Mouse (Mus musculus) adrenal gland, adult (tissue): ENCODE measurements at regions not wholly inside any gene's neighbourhood (a gene's known extent, or its start where the extent isn't known, plus 50 kb on each side); places are given as distances from the start of the nearest gene placed in this dataset.
A peak's percentile ranks its signal among the peaks of the same experiment; 100 is the strongest.

Experiments used
- DNase-seq, 2 experiments: peaks; one replicate each; pipeline ENCODE4 v3.0.0; 2022 to 2023; ENCODE audit warnings: low spot score in 1 of 2; ENCODE audit not compliant: inconsistent age in 2 of 2

DNA sequence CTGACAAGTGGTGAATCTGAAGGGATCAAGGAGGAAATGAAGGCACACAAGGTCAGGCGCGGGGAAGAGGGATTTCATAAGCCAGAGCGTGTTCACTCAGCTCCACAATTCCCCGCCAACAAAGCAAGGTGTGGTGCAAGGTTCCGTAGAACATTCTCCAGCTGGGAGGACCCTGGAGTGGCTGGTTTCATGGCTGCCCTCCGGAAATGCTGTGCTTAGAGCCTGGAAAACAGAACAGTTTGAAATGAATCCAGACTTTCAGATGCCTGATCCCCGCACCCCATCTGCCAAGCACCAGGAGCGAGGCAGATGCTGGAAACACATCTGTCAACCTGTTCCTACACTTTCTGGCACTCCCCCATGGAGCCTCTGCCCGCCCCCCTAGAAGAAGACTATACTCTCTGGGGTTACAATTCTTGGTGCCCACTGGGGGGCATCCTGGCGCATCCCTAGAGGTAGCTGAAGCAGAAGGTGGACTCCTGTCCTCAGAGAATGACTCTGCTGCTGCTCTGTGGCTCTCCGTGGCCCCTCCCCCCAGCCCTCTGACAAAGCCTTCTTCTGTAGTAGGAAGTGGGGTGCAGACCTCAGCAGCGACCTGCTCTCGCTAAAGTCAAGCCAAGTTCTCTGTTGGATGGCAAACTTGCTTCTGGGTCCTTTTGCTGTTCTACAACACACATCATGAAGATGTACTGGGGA is 54.5 kb upstream of the Mafb start:
- DNase-seq, result peak; percentile 21 to 56

DNA sequence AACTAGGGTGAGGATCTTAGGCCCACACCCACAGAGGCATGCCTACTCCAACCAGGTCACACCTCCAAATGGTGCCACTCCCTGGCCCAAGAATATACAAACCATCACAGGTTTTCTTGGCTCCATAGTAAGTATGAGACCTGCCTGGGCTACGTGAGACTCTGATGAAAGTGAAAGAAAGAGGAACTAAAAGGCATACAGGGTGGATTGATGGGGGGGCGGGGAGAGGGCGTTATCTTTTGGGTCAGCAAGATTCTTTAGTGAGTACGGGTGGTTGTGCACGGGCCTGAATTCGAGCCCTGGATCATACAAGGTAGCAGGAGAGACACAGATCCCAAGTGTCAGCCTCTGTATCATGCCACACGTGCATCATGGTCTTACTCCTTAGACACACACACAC is 57.6 kb upstream of the Mafb start:
- no peak for DNase-seq

DNA sequence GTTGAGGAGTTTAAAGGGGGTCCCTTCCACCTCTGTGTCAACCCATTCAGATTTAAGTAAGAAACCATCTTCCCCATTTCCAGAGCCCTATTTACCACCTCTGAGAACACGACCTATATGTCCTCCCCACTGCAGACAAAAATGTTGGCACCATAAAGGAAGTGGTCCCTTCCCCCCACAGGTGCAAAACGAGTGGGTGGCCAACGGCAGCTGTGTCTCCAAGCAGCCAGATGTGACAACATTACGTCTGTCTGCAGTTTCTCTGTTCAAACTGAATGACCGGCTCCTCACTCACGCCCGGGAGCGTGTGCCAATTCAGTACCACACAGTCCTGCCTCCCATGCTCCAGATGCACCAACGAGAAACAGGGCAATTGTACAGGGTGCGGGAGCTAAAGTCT is 60.6 kb upstream of the Mafb start:
- DNase-seq, result no peak

DNA sequence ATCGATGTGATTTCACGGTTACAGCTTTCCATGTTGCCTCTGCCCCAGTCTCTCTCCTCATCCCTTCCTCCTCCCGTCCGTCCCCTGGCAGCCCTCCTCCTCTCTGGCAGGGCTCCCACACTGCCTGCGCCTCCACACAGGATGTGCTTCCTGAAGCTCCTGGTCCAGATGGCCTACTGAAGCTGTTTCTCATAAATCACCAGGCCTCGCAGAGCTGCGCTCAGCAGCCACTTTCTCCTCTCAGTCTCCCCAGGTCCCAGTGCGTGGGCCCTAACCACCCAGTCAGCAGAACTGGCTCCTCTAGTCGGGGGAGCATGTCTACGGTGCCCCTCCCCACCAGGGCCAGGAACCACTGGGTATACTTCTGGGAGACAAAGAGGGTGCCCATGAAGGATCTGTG is 66.4 kb upstream of the Mafb start:
- DNase-seq, result peak; percentile 48 to 74

DNA sequence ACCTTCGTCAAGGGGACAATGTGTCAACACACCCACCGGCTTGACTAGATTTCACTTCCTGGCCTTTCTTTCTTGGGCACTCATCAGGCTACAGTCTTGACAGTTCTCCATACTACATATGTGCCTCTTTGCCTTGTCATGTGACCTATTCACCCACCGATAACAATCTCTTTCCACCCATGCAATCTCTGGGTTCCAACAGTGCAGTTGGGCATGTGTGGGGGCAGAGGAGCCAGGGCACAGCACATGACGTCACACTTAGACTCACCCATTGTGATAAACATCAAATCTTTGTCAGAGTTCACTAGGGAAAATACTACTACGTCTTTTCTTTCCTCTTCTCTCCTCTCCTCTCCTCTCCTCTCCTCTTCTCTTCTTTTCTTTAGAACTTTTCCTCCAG is 67.8 kb upstream of the Mafb start:
- DNase-seq, result no peak

DNA sequence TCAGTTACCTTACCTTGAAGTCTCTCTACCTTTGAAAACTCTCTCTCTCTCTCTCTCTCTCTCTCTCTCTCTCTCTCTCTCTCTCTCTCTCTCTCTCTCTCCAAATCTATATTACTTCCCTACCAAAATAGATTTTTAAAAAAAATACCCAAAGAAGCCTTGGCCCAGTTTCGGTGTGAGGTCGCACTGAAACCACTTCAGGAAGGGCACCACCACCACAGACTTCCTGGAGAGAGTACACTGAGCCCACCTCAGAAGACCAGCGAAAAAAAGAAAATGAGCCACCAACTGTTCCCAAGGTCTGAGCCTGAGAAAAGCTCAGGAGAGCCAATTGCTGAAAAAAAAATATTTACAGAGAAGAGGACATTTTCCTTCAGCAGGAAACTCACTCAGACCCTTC is 68.8 kb upstream of the Mafb start:
- DNase-seq, result no peak

DNA sequence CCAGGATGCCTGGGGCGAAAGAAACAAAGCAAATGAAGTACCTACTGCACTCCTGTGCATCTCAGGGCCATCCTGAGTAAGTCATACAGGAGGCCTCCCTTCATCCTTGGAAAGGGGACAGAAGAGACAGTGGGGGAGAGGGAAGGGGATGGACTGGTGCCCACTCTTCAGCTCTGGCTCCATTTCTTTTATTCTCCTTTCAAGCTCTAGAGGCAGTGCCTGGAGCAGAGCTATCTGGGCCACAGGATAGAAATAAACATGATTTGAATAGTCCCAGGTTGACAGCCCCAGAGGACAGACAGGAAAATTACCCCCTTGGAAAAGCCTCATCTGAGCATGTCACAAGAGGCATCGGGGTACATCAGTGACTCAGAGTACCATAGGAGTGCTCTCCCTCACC is 72.2 kb upstream of the Mafb start:
- DNase-seq, result no peak

DNA sequence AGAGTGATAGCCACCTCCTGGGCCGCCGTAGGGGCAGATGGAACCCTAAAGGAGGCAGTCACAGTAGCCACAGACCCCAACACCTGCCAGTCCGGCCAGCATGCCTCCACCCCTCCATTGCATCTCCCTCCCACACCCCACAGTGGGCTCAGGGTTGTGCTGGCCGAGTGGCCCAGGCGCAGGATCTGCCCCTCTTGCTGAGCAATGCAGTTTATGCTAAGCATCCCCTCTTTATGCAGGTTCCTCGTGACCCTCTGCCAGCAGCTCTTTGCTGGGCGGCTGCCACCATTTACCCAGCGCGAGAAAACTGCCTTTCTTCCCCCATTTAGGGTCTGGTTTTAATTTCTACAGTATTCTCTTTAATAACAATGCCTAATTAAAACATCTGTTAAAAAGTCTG is 73.4 kb upstream of the Mafb start:
- DNase-seq, result no peak

DNA sequence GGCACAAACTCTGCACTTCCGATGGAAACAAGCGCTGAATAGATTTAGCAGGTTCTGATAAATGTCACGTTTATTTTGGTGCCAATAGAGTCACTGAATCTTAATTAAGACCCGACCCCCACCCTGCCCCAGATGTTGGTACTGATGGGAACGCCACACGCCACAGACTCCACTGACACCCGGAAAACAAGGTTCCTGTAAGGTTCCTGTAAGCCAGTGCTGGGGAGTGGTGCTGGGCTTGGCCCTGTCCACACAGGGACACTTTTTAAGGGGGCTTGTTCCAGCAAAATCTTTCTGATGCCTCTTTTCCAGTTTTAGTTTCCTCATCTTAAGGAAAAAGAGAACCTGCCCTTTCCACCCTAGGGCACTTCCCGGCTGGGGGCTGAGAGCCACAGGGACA is 84.2 kb upstream of the Mafb start:
- DNase-seq, result no peak

DNA sequence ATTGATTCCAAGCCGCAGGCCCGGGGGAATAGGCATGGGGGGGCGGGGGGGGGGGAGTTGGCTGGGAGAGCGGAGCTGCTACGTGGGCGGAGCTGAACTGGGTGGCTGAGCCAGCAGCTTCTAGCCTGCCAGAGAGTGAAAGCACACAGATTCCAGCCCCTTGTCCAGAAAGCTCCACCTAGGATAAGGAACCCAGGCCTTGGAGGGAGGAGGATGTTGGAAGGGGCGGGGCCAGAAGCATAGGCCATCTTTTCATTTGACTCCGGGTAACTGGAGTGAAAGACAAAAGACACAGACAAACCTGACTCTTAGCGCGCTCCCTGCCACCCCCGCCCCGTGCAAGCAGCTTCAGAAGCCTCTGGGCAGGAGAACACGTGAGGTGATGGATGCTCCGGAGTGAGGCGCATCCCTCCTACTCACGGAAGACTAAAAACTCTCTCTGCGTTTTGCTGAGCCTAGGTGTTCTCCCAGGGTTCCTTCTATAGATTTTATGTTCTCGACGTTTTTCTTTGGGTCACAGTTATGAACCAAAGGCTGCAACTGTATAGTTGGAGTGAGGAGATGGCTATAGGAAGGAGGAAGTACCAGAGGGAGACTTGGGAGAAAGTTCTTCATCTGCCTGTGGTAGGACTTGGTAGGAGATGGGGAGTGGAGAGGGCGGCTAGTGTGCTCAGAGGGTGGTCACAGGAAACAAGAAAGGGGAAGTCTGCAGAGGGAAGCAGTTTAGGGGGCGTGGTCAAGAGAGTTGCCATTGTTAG is 84.8 kb upstream of the Mafb start:
- peak; percentile 57 to 75 for DNase-seq

DNA sequence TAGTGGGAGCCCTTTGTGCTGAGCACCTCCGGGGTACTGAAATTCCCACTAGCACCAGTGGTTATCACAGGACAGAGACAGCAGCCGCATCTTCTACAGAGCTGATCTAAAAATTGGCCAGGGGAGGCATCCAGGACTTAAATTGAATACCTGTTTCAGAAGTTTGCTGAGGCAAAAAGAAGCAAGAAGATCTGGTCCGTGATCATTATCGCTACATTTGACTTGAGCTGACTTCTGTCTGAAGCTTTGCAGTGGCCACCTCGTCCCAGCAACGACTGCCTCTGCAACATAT is 85.3 kb upstream of the Mafb start:
- DNase-seq, result no peak

DNA sequence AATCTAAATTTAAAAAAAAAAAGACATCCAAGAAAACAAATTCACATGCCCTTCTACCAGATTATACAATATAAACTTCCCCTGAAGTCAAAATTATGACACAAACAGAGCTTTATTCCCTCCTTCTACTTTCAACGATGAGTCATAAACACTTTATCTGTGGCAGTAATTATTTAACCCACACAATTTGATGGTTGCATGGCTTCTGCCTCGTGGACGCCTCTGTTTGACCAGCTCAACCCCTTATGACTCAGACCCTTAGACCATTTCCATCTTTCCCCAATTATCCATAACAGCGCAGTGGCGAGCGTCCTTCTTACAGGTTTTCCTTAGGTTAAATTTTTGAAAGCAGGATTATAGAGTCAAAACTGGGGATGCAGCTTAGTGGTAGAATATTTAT is 85.9 kb upstream of the Mafb start:
- DNase-seq, result no peak

DNA sequence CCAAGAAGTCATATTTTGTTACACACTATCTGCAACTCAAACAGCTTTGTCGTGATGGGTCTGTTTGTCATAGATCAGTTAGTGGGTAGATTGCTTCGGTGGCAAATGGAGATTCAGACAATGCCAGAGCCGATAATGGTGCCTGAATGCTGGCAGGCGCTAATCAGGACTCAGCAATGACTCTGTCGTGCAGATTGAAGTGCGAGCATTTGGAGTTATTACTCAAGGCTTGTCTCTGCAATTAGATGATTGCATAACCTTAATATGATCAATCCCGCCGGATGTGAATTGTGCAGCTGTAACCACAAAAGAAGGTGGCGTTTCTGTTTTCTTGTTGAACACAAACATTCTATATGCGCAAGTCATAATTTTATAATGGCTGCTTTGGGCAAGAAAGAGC is 88.8 kb upstream of the Mafb start:
- peak in 1 of 2 experiments; percentile 29 for DNase-seq

DNA sequence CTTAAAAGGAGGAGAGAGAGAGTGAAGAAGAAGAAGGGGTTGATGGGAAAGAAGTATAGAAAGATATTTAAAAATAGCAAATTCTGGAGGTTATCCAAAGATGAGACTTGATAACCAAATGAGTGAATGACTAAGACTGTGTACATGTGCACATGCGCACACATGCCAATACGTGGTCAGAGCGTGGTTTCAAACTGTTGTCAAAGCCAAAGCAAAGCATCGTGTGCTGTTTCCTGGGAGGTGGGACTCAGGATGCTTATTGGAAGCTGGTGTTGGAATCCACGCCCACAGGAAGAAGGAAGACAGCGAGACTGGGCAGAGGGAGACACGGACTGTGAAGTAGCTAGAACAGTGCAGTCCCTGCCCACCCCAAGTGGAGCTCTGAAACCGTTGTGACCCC is 89.8 kb upstream of the Mafb start:
- DNase-seq, result no peak

DNA sequence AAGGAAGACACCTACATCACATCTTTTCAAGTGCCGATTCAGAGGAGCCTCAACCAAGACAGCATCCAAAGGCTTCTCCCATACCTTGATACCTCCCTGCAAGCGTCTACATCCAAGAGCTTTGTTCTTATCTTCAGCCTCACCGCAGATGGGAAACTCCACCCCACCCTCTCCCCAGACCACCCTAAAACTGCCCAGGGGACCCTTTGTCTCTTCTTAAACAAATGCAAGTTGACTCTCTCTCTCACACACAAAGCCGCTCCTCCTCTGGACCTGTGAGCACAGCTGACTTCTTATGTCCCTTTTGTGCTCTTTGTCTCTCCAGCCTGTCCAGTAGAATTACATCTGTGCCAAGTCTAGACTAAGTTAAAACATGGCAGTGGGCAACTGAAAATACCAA is 104.7 kb upstream of the Mafb start:
- DNase-seq, result no peak

DNA sequence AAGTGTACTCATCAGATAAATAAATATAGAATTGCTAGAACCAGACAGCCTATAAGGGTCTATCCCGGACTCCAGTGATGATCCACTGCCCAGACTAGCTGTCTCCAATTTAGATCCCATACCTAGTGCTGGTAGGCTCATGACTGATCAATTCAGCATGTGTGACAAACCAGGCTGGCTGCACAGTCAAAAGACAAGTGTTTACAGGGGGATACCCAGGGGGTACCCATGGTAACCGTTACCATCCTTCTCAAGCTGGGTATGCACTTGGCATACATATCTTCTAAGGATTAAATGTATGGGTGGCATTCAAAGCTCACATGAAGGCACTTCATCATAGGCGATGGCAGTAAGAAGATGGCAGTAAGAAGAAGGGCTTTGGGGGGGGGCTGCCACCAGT is 109.3 kb upstream of the Mafb start:
- DNase-seq, result no peak

DNA sequence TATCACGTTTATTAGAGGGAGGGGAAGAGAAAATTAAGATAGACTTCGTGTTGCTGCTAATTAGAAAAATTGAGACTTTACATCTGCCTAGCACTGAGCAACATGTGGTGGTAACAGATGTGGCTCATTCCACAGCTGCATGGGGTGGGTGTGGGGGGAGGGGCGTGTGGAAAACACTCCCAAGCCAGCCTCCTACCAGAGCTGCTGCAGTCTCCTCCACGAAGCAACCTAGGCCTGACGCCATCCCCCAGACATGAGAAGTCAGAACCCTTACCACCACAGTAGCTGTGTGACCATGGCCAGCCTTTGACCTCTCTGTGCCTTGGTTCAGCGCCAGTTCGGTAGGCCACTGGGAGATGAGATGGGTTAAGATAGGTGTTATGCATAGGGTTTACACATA is 112.4 kb upstream of the Mafb start:
- DNase-seq, result no peak

DNA sequence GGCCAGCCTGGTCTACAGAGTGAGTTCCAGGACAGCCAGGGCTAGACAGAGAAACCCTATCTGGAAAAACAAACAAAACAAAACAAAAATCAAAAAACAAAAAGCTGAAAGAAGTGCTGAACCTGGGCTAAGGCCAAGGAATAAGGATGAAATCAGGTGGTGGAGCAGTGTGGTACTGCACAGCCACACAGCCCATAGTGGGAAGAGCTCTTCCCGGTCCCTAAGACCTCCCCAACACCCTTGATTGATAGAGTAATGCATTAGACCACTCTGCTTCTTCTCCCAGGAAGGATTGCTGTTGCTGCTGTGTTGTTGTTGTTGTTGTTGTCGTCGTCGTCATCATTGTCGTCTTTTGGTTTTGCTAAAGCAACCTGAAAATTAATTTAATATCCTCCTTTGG is 118.2 kb upstream of the Mafb start:
- DNase-seq, result no peak

DNA sequence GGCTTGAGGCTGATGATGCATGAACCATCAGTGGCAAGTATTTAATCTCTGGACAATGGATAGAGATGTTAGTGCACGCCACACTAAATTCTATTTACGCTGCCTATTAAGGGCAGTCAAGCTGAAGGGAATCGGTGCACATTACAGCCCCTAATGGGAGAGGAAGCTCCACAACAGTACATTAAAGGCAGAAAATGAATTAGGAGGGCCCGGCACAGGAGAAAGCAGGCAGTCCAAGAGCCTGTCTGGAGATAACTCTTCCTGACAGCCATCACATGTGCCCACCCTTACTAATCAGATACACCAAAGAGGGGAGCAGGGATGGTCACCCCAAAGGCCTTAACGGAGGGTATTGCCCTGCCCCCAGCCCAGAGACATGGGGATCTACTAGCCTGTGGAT is 118.7 kb upstream of the Mafb start:
- DNase-seq, result no peak

DNA sequence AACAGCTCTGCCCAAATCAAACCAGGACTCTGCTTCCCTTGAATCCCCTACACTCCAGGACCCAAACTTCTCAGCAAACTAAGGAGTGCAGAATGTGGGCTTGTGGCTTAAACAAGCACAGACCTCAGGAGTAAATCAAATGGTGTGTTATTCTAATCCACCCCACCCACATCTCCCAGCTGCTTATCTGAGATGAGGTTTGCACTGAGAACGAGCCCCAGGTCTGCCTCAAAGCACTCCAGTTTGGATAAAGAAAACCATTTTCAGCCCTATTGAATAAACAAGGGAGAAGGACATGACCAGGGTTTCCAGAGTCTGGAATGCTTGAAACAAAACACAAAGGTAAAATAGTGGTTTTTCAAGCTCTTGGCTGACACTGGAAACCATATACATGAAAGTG is 132.9 kb upstream of the Mafb start:
- no peak for DNase-seq

DNA sequence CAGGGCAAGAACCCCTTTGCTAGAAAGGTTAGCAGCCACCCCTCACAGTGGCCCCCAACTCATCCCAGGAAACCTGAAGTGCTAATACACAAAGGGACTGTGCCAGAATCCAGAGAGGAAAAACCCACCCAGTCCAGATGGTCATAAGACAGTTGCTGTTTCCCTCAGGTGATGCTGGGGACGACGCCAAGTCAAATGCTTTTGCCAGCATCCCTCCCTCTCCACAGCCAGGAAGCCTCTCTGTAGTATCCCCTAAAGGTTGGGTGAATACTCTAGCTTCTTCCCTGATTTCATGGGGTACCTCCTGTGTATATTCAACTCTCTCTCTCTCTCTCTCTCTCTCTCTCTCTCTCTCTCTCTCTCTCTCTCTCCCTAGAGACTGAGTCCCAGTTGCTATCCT is 136.0 kb upstream of the Mafb start:
- no peak for DNase-seq

DNA sequence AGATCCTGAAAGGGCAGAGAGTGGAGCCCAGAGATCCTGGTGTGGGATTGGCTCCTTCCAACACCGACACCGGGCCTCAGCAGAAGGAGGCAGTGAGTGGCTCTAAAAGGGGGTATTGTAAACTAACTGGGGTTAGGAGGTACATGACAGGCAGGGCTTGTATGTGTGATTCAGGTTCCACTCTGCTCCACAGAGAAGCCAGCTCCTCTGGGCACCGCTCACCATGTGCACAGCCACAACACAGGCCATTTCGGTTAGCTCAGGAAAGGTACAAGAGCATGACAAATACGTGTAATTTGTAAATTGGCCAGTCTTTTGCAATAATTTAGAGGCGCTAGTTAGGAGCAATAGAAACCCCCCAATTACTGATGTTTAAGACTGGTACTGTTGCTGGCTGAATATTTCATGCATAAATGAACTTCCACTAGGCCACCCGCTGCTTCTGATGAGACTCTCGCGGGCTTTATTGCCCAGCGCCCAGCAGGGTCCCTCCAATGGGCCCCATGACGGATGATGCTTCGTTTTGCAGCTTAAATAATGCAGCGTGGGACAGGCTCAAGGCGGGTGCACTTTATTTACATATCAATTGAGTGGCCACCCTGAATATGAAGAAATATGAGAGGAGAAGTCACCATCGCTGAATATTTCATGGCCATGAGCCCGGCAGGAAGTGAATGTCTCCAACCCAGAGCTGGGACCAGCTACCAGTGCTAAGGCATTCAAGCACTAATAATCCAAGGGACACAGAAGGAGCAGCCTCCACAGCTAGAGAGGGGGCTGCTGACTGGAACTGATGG is 136.9 kb upstream of the Mafb start:
- DNase-seq, result no peak

DNA sequence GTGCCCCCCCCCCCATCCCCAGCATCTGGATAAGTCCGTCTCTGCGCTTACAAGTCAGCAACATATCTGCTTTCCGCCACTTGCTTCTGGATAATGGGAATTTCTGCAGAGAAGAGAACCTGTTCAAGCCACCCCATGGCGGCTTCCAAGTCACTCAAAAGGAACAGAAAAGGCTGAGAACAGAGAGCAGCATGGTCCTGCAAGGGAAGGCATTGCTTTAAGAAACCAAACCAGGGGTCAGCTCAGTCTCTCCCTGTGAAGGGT is 137.5 kb upstream of the Mafb start:
- no peak for DNase-seq
